Mouse (Mus musculus): Measurements from ENCODE around the gene Cox4i1.

DNA sequence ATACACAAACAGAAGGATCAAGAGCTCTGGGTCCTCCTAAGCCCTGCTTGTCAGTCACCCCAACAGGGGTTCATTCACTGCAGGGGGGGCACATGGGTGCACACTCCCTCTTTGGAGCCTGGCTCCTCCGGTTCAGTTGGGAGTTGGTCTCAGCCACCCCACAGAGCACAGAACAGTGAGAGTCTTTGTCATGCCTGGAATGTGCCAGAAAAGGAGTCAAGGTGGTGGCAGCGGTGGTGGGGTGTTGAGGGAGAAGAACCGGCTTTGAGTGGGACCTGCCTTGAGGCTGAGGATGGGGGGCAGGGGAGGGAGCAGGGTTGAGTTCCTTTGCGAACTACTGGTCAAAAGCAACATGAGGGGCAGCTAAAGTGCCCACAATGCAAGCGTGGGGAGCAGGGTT, 38.0 kb upstream of the Cox4i1 start:
- TF ChIP-seq HCFC1 (IDR thresholded peaks at IDR 0.05; ENCODE audit: low read depth, low read length) (no peak), IRF4 (IDR thresholded peaks at IDR 0.05; ENCODE audit: low read depth, low read length) (no peak), CTCF (conservative IDR thresholded peaks at IDR 0.05 in 1 of 2, IDR thresholded peaks at IDR 0.05 in 1 of 2; ENCODE audit: low read depth in 2 of 2, low read length in 2 of 2) (no peak), POLR2A (IDR thresholded peaks at IDR 0.05; ENCODE audit: low read depth, low read length) (no peak), MAZ (IDR thresholded peaks at IDR 0.05; ENCODE audit: low read depth, low read length) (no peak), ZC3H11A (IDR thresholded peaks at IDR 0.05; ENCODE audit: low read depth, low read length) (no peak), USF2 (conservative IDR thresholded peaks at IDR 0.05; ENCODE audit: low read depth, low read length) (no peak), ZMIZ1 (IDR thresholded peaks at IDR 0.05; ENCODE audit: low read depth, low read length) (no peak), JUND (conservative IDR thresholded peaks at IDR 0.05; ENCODE audit: low read depth, low read length) (no peak), BHLHE40 (IDR thresholded peaks at IDR 0.05; ENCODE audit: low read depth, low read length) (no peak), MAX (IDR thresholded peaks at IDR 0.05; ENCODE audit: low read length) (no peak), EP300 (IDR thresholded peaks at IDR 0.05; ENCODE audit: low read length) (no peak), TCF12 (IDR thresholded peaks at IDR 0.05; ENCODE audit: low read depth, low read length) (no peak)
